Mouse (Mus musculus) brown adipose tissue, adult 24 weeks (tissue): ENCODE data around the gene Gm42878. TPM values are rescaled to one million over a fixed set of nuclear protein-coding genes. Genes with fewer than 3 reads are reported as not detected.
A peak's percentile ranks its signal among the peaks of the same experiment; 100 is the strongest.

Experiments used
- H3K27ac ChIP-seq: fragments of 200-500 bp; replicated peaks from 2 replicates; pipeline ENCODE4 v1.5.1; 2012; ENCODE audit warnings: low read depth, mild to moderate bottlenecking, low read length
- H3K4me1 ChIP-seq: fragments of 200-500 bp; 2 replicates; pipeline ENCODE4 v1.6.1; 2012; ENCODE audit warnings: low read length, mixed read lengths; ENCODE audit not compliant: control insufficient read depth, insufficient read depth, insufficient read length
- H3K4me3 ChIP-seq: fragments of 200-500 bp; 2 replicates; pipeline ENCODE4 v1.5.1; 2012; ENCODE audit warnings: low read depth, mild to moderate bottlenecking, low read length, moderate library complexity; ENCODE audit not compliant: insufficient read depth
- polyA plus RNA-seq: library from polyadenylated mRNA; stranded (reverse); fragments of >200 nt; gene quantifications from 2 replicates; pipeline ENCODE4 v1.2.4, GENCODE M21; 2012; ENCODE audit not compliant: missing spikeins, insufficient read depth, insufficient read length

Gm42878 gene
- polyA plus RNA-seq, result not detected in 2 replicates

DNA sequence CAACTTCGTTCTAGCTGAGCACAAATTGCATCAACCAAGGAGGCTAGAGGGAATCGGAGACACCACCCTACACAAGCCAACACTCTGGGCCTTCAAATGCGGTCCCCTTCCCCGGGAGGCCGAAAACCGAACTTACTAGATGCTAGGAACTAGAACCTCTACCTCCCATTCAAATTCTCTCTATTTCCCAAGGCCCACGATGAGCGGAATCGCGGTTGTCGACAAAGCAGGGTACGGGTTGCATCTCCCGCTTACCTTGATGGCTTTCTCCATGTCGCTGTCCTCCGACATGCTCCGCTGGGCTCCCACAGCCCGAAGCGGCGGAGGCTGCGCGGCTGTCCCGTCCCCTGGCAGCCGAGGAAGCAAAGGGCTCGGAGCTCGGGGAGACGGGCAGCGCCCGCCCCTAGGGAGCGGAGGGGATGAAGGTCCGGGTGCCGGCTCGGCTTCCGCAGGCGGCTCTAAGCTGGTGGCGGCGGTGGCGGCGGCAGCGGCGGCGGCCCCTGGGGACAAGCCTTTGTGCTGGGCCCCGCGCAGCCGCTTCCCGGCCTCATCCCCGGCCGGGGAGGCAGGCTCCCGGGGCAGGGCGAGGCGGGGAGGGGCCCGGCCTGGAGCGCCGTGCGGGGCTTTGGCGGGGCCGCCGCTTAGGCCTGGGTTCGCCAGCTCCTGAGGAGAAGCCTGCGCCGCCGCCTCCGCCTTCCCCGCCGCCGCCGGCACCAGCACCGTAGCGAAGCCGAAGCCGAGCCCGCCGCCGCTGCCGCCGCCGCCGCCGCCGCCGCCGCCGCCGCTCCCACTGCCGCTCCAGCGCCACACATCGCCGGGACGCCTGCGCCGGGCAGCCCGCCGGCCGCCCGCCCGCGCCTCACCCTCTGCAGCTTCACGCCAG is at the start of gene Gm42878, which contains the start of gene Adam1a:
Gene Gm42878 (minus strand): TSS at position 573 of the 883 bp plus-strand sequence.
Gene Adam1a (minus strand): TSS at position 573 of the 883 bp plus-strand sequence.
- peak within 1 kb of the TSS; percentile 90 for H3K27ac ChIP-seq
- peaks cover 11% of the 10 kb centered on the region for H3K4me1 ChIP-seq
- H3K4me3 ChIP-seq, result peak within 1 kb of the TSS; percentile 88

DNA sequence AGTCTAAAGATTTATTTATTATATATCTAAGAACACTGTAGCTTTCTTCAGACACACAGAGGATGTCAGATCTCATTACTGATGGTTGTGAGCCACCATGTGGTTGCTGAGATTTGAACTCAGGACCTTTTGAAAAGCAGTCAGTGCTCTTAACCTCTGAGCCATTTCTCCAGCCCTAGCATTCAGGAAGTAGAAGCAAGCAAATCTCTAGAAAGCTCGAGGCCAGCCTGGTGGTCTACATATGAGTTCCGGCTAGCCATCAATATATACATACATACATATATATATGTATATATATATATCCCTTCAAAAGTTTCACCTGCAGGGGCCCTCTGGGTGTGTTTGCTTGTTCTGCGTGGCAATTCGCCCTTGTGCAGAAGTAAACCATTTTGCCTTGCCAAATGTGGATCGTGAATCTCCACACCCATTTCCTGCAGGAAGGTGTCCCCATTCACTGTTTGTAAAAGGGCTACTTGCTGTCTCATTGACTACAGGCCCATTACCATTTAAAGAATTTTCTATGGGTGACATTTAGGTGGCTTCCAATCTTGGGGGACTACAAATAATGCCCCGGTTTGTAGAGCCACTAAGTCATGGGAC is 49.5 kb upstream of the Gm42878 start:
- Histone ChIP-seq H3K27ac (no peak overlapping the region), H3K4me1 (peaks cover 20% of the 10 kb centered on the region)

GRCm38 (mm10) chr5:121593451-121594401 is 48.4 kb upstream of the Gm42878 start, which contains the start of gene Aldh2:
Gene Aldh2 (minus strand): TSS chr5:121593824.
- peak within 1 kb of the TSS; percentile 47 for H3K27ac ChIP-seq
- peaks cover 20% of the 10 kb centered on the region for H3K4me1 ChIP-seq
- H3K4me3 ChIP-seq, result peak within 1 kb of the TSS; percentile 71

More for the DNA sequence above, 49.5 kb upstream of the Gm42878 start:
- no peak overlapping the region for H3K4me3 ChIP-seq

DNA sequence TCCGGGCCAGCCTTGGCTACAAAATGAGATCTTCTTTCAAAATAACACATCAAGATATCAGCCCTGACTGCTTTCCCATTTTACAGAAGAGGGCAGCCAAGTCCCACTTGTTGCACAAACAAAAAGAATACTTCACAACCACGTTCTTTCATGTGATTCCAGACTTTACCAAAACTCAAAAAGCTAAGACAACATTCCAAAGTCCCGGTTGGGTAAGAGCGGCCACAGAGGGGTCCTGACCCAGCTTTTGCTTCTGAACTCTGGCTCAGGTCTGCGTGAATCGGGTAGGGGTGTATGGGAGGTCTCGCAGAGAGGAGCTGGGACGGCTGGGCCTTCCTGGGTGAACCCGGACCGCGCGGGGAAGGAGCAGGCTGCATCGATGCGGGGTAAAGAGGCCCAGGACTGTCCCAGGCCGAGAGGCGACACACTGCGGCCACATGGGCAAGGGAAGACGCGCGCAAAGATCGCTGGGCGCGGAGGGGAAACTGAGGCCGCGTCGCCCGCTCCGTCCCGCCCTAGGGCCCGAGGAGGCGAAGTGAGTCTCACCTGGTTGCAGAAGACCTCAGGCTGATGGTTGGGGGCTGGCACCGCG is 47.6 kb upstream of the Gm42878 start:
- H3K4me1 ChIP-seq, result peaks cover 20% of the 10 kb centered on the region

GRCm38 (mm10) chr5:121592064-121592815 is 47.0 kb upstream of the Gm42878 start:
- peak overlapping the region; percentile 71 for H3K4me3 ChIP-seq
- H3K27ac ChIP-seq, result peak overlapping the region; percentile 53
- H3K4me1 ChIP-seq, result peaks cover 25% of the 10 kb centered on the region

More for the DNA sequence above, 47.6 kb upstream of the Gm42878 start:
- Histone ChIP-seq H3K4me3 (peak overlapping the region; percentile 71), H3K27ac (peak overlapping the region; percentile 47)

DNA sequence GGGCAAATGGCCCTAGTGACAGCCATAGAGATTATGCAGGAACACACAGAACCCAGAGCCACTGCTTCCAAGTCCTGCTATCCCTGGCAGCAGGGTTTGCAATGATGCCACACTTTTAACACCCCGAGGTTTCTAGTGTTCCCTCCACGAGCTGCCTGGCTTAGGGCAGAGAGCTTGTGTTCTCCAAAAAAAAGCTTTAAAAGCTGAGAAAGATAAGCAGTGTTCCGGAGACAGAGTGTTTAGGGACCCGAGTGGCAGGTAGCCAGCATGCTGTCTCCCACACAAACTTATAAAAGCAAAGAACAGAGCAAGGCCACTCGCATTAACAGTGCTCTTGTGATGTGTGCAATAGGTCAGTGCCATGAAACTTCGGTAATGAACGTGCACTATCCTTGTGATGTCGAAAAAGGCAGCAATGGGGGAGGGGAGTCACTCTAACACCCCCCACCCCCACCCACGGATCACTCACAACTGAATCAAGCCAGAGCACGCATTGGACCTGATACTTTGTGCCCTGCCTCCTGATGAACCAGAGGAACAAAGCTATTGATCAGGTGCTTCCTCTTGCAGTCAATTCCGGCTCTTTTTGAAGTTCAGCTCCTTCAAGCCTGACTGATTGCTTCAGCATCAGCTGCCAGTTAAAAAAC is 46.3 kb upstream of the Gm42878 start:
- Histone ChIP-seq H3K4me3 (peak overlapping the region; percentile 71), H3K27ac (peak overlapping the region; percentile 53), H3K4me1 (peaks cover 27% of the 10 kb centered on the region)

DNA sequence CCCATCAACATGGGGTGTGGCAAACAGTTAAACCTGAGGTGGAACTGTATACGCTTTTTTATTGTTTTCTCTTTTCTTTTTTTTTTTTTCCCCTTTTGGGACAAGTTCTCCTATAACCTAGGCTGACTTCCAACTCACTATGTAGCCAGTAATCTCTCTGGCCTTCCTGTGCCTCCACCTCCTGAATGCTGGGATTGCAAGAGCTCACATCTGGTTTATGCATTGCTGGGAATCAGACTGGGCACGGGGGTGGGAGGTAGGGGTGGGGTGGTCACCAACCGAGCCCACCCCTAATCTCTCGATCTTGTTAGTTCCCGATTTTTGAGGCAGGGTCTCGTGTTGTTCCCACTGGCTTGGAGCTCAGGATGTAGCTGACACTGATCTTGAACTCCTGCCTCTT is 44.6 kb upstream of the Gm42878 start:
- 0 out of 2 replicates have a peak overlapping the region, but pooled peaks have one; percentile 0 for H3K27ac ChIP-seq
- peaks cover 37% of the 10 kb centered on the region for H3K4me1 ChIP-seq
- no peak overlapping the region for H3K4me3 ChIP-seq

DNA sequence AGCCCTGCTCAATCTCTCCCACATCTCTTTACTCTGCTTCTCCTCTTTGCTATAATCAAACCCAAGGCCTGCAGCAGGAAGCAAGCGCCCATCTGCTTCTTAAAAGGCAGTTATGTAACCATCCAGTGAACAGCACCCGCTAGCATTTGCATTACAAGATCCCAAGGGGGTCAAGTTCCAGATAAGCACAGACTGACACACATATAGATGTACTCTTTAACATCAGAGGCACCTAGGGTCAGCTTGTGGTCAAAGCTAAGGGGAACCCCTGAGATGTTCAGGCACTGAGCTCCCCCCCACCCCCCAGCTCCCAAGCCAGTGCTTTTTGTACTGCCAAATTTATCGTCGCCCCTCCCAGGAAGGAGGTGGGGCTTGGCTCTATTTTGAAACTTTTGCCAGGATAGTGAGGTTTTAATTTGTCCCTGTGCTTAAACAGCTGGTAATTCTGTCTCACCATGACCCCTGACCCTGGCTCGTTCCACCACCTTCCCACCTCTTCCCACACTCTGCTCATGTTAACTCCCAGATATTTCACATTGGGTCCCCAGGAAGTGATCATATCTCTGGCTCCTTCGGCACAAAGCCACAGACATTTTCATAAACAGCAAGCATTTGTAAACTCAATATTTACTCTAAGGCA is 41.2 kb upstream of the Gm42878 start:
- Histone ChIP-seq H3K4me1 (peaks cover 31% of the 10 kb centered on the region), H3K27ac (peak overlapping the region; percentile 97), H3K4me3 (peak overlapping the region; percentile 31; the same call in 1 of the 2 replicates)

DNA sequence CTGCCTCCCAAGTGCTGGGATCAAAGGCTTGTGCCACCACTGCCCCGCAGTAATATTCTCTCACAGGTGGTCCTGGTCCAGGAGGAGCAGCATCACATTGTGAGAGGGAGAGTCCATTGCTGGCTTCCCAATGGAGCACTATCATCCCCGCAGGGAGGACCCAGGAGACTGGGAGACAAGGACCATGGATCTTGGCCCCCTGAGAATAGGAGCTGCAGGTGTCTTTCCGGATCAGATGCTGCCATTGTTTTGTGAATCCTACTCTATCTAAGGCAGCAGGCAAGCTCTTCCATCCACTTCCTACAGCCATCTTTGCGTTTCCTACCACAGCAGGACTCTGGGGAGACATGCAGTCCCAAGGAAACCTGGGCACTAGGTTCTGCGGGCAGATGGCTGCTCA is 40.4 kb upstream of the Gm42878 start:
- peaks cover 25% of the 10 kb centered on the region for H3K4me1 ChIP-seq
- no peak overlapping the region for H3K4me3 ChIP-seq
- H3K27ac ChIP-seq, result peak overlapping the region; percentile 97

GRCm38 (mm10) chr5:121585005-121585404 is 39.7 kb upstream of the Gm42878 start:
- H3K4me3 ChIP-seq, result no peak overlapping the region
- peak overlapping the region; percentile 97 for H3K27ac ChIP-seq
- peaks cover 25% of the 10 kb centered on the region for H3K4me1 ChIP-seq

DNA sequence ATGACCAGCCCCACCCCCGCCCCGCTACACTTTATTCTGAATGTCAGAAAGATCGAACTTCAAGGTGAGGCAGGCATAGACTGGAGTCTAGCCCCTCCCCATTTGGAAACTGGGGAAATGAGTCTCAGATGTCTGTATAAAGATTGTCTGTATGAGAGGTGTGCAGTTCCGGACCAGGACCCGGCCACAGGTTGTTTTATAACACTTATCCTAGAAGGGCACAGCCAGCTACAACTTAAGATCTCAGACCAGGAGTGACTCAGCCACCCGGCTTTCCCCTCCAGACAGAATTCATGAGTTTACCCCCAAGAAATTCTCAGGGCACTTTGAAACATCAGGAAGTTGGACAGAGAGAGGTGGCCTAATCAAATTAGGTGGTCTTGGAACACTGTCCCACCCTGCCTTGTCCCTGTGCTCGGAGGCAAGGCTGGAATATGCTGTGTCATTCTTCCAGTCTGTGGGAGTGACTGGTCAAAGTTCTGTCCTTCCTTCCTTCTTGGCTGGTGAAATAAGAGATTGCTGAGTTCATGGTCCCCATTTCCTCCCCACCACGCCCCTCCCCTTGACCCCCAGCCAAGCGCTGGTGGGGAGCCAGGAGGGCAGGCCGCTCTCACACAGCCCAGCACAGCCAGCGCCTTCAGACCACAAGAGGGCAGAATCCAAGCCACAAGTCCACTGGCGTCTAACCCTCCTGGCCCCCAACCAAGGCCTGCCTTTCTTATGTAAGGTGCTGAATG is 38.7 kb upstream of the Gm42878 start:
- Histone ChIP-seq H3K27ac (peak overlapping the region; percentile 97), H3K4me1 (peaks cover 25% of the 10 kb centered on the region), H3K4me3 (peak overlapping the region; percentile 40)

DNA sequence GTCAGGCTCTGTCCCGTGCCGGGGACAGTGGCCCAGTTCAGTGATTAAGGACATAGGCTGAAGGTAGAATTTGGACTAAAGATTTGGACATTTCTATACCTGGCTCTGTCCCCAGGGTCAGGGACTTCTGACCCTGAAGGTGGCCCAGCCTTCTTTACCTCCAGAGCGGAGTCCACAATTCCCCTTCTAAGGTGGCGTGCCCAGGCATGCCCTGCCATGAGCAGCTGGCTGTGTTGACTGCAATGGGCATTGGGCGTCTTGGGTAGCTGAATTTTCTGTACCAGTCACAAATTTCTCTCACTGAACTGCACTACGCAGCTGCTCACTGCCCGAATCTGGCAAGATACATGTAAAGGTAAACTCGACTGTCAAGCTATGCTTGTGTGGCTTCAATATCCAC is 36.7 kb upstream of the Gm42878 start:
- Histone ChIP-seq H3K4me3 (no peak overlapping the region), H3K4me1 (peaks cover 21% of the 10 kb centered on the region), H3K27ac (no peak overlapping the region)
